Mouse (Mus musculus): ENCODE results near the gene Adgrg6. TPM values are rescaled to one million over a fixed set of nuclear protein-coding genes. Genes with fewer than 3 reads are reported as not detected.

Gene Adgrg6
- total RNA-seq, 2 experiments from 2014 or later, result 0.77 to 0.91 TPM

DNA sequence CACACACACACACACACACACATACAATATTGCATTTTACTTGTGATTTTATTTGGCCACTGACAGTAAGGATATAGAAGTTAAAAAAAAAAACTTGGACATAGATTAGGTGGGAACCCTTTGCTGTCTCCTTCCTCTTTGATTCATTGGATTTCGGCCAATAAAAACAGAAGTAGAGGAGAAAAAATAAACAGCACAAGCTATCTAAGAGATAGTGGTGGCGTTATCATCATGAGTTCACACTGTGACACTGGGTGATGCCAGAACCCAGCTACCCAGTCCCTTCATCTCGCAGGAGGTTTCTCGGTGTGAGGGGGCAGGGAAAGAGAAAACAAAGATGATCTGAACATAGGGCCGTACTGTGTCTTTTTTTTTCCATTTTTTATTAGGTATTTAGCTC lies 62.2 kb downstream of the Adgrg6 start:
- no peak for DNase-seq

DNA sequence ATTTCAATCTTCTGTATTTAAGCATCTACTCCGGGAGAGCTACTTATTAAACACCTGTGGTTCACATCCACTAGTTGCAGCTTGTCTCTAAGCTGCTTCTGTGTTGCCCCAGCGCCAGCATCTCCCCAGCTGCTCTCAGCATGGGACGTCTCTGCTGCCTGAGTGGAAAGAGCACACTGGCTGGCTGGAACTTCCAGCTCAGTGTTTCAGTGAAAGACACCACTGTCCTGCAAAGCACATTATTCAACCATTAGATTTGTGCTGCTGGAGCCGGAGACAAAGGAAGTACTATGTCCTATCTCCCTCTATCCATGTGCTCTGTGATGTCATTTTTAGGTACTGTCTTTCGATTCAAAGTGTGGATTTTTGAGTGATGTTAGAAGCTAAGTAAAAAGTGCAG lies 63.0 kb downstream of the Adgrg6 start:
- peak; percentile 23 to 37 for DNase-seq

DNA sequence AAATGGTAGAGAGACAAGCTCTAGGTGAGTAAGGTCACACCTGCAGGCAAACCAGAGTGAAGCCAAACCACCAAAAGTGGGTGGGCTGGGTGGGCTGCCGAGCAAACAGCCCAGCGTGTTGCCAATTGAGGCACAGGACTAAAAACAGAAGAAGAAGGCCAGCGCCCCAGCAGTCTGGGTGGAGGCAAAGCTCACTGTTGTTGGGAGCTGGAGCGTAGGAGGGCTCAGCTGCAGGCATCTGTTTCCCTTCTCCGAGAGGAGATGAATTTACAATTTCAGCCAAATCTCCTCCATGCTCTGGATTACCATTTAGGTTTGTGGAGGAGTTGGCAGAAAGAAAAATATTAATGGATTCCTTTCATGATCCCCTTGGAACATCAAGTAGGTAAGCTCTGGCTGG lies 64.5 kb downstream of the Adgrg6 start:
- peak in 1 of 2 experiments; percentile 4 for DNase-seq

DNA sequence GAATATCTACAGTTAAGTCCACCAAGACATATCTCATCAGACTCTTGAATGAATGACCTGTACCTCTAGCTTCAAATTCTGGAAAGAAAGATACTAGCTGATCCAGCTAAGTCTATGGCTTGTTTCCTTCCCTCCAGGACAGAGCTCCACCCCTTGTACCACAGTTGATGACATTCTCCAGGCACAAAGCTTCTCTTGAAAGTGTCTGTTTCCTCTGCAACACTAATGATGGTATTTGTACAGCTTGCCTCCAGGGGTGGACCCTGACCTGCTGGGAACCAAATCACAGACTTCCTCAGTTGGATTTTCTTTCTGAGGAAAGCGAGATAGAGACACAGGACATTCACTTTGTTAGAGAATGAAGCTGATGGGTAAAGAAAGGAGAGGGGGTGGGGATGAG lies 69.1 kb downstream of the Adgrg6 start:
- no peak for DNase-seq

DNA sequence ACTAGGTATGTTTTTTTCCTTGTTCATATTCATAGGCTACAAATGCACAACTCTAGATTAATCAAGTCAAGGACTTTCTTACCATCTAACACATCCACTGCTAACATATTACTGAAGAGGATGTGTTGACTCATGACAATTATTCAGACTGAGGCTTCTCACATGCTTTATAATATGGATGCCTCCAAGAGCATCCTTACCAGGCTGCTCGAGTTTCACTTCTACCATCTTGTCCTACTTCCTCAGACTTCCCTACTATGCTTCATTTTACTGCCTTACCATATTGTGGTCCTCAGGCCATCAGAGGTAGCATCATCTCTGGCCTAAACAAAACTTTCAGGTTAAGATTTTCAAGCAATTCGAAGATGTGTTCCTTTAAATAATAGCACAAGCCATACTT lies 69.8 kb downstream of the Adgrg6 start:
- no peak for DNase-seq

DNA sequence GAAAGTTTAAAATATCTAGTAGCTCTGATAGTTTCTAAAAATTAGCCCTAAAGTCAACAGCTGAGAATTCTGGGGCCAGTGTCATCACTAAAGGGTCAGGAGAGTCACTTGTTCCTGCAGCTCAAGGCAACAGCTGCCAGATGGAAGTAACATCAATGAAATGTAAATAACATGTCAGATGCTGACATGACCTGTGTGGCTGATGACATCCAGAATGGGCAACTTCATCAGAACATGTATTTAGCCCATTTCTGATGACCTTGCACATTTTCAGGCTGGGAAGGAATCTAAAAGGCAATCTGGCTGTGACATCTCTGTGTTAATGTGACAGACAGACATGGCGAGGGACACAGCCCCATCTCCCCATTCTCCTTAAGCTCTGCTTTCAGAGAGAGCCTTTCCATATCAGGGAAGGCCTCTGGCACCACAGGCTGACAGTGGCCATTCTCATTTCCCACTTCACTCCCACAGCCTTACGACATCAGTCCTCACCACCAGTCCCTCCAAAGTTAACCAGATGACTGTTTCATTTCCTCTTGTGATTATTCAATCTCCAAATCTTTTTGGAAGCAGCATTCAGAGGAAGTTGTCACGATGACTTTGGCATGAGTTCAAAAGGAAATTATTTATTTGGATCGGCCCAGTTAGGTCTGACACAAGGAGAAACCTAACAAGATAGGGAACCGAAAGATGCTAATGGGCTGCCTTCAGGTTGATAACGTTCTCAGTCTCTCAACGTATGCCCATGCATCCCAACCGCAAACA lies 70.7 kb downstream of the Adgrg6 start:
- DNase-seq, result no peak

DNA sequence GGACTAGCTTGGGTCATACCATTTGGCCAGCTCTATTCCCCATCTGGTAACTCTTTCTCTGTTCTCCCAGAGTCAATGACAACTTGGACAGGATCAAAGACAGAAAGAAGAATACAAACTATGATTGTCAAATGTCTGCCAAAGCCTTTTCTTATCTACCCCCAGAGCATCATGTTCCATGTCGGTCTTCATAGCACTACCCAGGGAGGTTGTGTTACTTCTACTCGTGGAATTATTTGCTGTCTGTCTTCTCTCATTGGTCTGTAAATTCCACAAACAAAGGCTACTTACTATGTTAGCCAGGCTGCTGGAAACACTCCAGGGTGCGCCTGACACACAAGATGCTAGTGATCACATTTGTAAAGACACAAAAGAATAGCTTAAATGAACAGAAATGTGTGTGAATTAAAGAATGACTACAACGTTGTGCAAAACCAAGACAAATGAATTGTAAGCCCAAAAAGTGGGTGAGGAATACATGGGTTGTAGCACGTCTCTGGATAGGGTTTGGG lies 74.4 kb downstream of the Adgrg6 start:
- no peak for DNase-seq

DNA sequence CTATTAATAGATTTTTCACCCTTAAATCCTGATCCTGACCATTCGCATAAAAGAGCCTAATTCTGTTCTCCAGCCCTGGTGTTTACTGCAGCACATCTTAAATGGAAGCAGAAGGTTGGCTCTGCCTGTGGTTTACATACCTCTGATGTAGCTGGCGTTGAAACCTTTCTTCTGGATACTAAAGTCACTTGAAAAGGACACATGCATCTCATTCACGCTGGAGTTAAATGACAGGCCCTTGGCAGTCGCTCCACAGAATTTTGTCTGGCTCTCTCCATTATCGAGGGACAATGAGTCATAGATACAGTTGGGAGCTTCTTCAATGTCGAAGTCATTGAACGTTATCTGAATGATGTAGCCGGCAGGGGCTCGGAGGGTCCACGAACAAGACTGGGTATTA lies 76.8 kb downstream of the Adgrg6 start:
- DNase-seq, result no peak

DNA sequence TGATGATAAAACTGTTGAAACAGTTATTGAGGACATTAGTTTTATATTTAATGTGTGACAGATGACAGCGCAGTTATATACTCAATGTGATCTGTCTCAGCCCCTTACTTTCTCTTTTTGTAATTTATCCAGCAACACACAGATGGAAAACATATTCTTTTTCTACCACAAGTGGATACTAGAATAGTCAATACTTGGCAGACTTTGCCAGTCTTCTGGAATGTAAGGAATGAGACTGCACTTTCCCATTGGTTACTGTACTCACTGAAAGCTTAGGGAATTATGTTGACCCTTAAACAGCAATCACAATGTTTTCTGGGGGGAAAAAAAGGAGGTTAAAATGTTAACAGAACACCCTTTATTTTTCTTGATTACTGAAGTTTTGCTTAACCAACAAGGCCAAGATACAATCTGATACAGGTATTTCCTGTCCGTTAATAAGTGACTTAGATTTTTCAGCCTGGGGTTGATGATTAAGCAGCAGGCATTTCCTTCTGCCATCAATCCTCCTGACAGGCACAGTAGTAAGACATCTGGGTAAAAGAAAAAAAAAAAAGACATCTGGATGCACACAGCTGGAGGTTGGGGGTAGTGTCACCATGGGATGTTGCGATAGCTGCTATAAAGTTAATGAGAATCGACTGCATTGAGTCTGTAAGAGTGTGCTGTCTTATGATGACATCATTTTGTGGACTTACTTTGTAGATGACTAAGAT lies 81.5 kb downstream of the Adgrg6 start:
- no peak for DNase-seq

DNA sequence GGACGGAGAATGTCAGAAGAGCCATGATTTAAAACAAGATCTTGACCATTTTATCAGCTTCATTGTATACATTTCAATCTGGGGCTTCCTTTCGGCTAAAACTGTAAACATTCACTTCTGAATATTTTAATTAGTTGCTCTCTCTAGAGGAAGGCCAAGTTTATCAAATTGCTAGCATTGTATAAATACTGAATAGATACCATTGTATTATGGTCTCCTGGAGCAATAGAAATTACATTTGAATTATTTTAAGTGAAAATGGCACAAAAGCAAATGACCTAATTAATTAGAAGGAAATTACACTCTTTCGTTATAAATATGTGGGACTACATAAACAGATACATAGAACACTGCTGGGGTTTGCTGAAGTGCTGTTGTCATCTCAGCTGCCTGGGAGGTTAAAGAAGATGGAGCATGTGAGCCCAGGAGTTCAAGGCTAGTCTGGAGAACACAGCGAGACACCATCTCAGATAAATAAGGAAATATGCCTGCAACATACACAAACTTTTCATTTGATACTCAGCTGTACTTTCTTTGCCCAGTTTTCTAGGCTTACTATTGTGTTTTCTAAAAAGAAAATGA lies 84.4 kb downstream of the Adgrg6 start:
- DNase-seq, result no peak

DNA sequence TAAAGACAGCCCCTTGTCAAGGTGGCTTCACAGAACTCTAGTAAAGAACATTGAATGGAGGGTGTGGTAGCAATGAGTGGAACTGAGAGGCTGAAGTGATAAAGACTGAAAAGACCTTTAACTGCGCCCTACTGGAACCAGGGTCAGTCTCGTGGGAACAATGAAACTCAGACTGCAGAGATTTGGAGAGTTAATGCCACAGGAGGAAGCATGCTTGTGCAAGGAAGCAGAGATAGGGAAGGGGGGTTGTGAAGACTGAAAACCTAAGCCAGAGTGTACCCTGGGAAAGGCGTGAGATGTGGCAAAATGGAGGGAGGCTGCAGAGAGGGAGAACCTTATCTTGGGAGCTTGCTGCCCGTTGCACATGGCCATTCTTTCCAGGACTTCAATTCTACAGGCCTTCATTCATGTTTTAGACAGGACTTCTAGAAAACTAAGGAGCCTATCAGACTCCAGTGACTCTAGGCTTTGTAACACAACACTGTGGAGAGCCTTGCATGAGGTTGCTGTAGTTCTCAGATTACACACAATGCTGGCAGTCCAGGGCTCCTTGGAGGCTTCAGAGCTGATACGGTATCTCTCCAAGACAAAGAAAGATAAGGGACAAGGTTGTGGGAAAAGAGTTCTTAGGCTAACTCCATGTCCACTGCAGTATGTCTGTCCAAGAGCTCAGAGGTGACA lies 85.1 kb downstream of the Adgrg6 start:
- no peak for DNase-seq

DNA sequence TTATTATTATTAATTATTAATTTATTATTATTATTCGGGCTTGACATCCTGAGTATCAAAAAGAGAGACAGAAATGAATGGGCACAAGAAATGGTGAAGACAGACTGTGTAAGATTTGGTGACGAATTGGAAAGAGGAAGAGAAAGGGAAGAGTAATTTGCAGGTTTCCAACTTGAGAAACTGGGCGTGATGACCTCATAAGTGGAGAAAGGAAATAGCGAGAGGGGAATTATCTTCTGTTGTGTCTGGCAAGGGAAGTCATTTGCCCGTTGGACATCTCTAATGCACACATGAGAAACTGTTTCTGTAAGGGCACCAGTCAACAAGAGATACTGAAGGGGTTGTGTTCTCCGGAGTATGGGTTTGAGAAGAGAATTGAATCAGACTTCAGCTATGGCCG lies 85.6 kb downstream of the Adgrg6 start:
- no peak for DNase-seq

DNA sequence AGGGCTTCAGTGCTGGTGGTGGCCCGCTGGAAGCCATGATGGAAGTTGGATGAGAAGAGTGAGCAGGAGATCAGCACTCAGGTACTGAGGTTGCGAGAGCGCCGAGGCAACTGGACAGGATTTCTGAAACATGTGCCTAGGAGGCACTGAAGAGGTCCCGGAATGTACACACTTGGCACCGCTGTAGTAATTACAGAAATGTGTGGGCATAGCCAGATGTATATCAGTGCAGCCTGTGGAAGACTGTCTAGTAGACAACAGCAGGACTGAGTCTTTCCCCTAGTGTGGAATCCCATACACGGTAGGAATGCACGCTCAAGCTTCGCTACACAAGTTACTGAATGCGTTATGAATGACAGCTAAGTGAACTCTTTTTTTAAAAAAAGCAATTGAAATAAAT lies 86.1 kb downstream of the Adgrg6 start:
- DNase-seq, result no peak

DNA sequence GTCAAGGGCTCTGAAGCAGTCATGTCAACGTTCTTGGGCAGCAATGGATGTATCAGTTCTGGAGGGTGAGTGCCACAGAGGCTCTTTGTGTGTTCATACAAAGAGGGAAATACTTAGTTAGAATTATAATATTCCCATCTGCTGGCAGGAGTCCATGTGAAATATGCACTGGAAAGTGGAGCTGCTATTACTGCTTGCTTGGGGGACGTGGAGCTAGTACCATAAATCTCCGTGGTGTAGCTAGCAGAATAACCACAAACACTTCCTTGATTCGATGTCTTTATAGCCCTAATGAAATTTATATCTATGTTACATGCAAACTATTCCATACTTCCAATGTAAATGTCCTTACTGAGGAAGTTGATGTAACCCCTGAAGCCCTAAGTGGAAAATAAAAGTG lies 91.0 kb downstream of the Adgrg6 start:
- no peak for DNase-seq

DNA sequence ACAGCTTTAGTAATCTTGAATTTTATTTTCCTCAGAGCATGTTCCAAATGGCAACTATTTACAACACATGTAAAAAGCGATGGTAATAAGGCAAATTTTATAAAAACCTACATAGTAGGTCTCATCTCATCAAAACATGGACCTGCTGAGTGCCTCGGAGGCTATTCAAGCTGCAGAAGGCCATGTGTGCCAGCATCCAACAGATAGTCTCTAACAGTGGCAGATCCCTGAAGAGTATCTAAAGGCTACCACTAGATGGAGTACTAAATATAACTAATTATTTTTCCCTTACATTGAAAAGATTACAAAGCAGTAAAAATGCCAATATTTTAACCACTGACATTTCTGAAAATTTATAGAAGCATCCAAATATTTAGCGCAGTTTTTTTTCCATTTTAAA lies 93.6 kb downstream of the Adgrg6 start:
- peak in 1 of 2 experiments; percentile 2 for DNase-seq

DNA sequence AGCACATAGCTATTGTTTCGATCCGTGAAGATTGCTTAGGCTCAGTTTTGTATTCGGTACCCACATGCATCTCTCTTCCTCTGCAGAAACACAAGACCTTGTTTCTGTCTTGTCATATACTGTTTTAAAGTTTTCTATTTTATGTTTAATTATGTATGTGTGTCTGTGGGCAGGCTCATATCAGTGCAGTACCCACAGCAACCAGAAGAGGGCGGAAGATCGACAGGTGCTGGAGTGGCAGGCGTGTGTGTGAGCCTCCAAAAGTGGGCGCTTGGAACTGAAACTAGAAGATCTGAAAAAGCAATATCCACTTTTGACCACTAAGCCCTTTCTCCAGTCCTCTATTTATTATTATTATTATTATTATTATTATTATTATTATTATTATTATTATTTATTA lies 95.4 kb downstream of the Adgrg6 start:
- no peak for DNase-seq

DNA sequence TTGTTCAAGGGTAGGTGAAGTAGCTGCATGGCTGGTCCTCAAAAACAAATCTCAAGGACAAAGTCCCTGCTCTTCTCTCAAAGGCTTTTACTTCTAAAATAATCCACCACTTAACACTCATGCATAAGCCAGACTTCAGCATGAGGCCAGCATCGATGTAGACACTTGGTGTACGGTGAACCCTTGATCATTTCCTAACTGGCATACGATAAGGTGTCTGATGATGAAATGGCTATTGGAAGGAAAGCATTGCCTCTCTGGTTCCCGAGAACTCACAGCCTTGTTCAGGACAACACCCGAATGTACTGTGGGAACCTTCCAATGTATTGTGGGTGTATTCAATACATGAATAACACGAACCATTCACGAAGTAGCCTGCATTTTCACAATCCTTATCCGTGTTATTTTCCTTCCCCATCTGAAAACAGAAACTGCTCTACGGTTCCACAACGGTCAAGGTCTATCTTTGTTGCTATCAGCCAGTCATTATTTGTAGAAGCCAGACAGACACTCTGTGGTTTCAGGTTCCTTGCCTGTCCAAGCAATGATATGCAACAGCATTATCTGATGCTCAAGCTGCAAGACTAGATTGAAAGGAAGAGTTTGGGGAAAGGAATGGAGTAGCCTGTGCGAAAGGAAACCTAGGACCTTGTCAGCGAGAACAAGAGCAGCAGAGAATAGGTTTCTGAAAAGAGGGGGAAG lies 99.7 kb downstream of the Adgrg6 start:
- no peak for DNase-seq

DNA sequence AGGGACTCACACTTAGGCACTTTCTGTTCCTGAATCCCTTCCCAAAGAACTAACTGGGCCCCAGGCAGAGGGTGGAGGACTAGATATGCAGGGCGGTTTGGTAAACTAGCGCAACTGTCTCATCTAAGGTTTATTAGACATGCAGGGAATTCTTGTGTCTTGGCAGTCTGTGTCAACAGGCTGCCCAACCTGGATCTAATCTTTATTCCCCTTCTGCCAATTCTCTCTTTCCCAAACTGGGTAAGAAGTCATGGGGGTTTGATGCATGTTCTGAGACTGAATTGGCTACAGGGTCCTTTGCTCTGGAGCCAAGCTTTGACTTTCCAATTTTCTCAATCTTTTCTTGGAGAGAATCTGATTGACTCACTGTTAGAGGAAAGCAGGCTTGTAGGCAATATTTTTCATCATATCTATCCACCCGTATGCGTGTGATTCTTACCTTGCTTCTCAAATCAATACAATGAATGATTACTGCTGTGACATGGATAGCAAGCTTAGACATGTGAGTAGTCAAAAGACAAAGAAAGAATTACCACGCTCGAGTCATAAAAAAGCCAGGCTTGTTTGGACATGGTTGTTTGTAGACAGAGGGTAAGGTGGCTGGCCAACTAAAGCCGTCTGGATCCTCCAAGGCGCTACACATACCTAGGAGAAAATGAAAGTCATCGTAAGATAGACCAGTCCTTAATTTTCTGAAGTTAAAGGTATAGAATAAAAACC lies 104.4 kb downstream of the Adgrg6 start:
- DNase-seq, result no peak

DNA sequence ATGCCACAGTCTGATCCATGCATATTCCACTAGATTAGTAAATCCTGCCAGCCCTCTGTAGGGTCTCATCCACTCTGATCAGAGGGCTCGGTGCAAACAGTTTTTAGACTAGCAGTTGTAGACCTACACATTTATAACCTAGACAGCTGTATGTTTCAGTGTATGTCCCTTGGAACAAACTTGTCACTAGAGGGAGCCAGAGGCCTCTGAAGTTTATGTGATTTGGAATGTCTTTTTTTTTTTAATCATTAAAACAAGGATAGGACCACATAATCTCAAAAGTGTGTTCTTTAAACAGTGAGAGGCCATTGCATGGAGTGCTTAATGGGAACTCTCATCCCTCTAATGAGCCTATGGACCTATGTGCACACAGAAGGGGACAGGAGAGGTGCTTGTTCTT lies 141.4 kb downstream of the Adgrg6 start:
- DNase-seq, result no peak

DNA sequence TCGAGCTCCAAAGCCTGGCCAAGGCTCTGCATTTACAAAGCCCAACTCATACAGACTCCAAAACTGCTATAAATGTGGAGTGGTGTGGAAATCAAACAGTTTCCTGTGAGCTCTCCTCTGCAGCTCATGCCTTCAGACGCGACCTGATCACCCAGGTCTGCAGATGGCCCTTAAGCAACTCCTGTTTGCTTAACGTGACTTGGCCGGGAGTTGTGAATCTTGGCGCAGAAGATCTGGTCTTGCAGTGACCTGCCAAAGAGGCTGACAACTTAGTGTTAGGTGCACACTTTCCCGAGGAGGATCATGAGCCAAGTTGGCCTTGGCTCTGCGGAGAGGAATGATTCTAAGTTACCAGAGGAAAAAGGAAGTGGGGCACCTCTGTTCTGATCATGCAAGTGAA lies 143.7 kb downstream of the Adgrg6 start:
- DNase-seq, result no peak

DNA sequence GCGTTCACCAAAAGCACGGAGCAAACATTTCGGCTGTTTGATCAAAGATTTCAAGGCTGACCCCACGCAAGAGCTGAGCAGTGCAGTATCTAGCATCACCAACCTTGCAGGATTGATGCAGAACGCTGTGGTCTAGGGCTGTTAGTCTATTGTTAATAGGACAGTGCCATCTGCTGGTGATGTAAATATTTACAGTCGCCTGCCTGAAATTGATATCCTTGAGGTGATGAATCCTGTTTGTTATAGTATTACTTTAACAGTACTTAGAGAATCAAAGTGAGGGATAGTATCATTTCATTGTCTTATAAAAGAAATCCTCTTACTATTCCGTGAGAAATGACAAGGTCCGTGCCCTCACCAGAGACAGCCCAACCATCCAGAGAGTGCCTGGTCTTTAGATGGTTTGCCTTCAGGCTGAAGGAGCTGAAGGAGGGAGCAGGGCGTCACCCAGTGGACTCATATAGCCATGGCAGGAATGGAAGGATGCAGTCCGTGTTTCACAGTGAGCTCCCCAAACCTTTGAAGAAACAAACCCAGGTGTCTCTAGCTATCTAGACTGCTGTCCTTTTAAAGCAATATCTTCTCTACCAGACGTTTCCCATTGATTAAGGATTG lies 154.3 kb downstream of the Adgrg6 start:
- DNase-seq, result peak; percentile 65 to 74

Measured in layer of hippocampus, postnatal 36 days (tissue).